Mouse (Mus musculus): ENCODE results near the gene Ndrg4.

Ndrg4 gene

DNA sequence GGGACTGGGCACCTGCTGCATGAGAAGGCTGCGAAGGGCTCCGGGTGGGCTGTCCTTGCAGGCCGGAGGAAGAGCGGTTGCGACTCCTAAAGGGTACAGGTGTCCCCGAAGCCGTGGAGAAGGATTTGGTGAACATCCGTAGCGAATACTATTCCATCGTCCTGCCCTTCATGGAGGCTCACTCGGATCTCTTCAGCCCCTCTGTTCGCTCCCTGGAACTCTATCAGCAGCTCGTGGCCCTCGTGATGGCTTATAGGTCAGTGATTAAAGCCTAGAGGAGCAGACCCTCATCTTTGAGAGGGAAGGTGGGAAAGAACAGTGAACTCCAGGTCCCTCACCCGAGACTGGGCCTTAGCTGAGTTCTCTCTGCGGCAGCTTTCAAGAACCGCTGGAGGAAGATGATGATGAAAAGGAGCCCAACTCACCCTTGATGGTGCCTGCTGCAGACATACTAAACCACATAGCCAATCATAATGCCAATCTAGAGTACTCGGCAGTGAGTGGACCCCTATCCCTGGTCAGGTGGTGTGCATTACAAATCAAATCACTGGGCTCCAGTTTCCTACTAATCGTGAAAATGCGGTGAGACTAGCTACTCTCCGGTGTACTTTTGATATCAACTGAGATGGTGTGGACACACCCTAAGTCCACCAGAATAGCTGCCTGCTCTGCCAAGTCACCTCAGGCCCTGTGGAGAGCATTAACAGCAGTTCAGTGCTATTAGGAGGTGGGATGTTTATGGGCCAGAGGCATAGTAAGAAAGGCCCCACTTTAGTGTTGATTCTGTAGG is 40.0 kb downstream of the Ndrg4 start:
- in situ Hi-C loops (cut with MboI): no loop called here

GRCm38 (mm10) chr8:95727625-95728024 is 50.8 kb downstream of the Ndrg4 start:
- in situ Hi-C loops (cut with MboI): no loop called here

DNA sequence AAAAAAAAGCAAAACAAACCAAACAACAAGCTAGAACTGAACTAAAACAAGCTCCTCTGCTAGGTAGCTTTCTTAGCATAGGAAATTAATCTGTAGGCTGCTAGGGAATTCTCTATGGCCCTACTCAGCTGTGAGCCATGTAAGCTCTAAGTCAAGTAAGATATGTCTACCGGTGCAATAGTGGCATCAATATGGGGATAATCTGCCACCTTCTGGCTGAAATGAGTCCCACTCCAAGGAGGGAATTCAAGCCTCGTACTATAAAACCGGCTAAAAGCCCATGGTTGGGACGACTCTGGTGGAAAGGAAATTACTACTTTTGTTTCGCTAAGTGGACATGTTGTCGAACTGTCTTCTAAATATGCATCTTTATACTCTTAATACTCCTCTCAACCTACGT is 61.8 kb downstream of the Ndrg4 start:
- in situ Hi-C loops (cut with MboI): no loop called here

DNA sequence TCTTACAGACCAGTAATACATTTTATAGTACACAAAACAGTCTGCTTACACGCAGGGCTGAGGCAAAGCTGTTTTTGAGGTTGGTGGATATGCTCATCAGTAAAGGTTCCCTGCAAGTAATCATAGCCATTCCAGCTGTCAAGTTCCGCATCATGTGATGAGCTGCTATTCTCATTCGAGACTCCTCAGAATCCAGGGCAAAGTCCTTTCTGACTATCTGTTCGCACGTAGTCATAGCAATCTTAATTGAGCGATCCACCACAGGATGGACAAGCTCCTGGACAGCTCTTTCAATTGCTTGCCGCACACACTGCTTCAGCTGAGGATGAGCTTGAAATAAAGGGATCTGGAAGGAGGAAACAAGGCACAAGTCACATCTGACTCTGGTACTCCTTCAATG is 65.0 kb downstream of the Ndrg4 start:
- in situ Hi-C loops (cut with MboI): no loop called here

- in situ Hi-C loops (cut with MboI): no loop called here
Observed at GRCm38 (mm10) chr8:95748028-95748427, 71.2 kb downstream of the Ndrg4 start.

DNA sequence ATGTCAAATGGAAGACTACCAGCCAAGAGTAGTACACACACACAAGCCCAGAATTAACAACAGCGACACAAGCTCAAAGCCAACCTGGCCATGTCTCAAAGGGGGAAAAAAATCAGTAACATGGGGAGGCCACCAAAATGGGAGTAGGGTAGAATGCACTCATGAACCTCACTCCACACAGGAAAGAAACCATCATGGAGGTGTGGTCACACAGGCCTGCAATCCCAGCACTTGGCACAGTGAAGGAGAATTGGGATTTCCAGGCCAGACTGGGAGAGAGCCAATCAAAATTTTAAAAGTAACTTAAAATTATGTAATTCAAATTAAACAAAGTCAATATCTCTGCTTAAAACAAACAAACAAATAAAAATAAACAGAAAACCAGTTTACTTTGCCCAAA is 75.1 kb downstream of the Ndrg4 start:
- in situ Hi-C loops (cut with MboI): no loop called here

DNA sequence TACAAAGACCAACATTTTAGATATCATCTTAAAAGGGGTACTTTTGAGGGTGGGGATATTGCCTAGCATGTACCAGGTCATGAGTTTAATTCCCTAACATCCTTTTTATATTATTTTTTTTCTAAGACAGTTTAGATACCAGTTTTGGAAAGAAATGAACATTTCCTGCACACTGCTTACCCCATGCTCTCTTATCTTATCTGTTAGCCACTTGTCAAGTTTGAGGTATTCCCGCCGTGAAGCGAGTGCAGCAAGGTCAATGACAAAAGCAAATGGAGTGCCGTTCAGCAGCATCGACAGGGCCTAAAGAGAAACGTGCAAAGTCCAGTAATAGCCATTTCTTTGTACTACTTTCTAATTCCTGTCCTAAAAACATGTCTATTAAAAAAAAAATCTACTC is 83.5 kb downstream of the Ndrg4 start:
- in situ Hi-C loops (cut with MboI): no loop called here

- in situ Hi-C loops (cut with MboI): no loop called here
Observed at GRCm38 (mm10) chr8:95764133-95764532, 87.4 kb downstream of the Ndrg4 start.

Measured in mature B cell (primary cell).